Mouse (Mus musculus) embryonic facial prominence, embryonic 14.5 days (tissue): ENCODE data around the gene Stx1b. TPM values are rescaled to one million over a fixed set of nuclear protein-coding genes. Genes with fewer than 3 reads are reported as not detected.
A peak's percentile ranks its signal among the peaks of the same experiment; 100 is the strongest.
"Not testable (repeated sequence)": the region's sequence is repeated elsewhere in the genome, so short reads cannot be mapped to it uniquely, and the experiment has no call there.

Experiments used
- ATAC-seq: fragments of 200-750 bp; cut with Nextera tagmentation; 2 replicates; pipeline ENCODE4 v1.8.0; 2017; ENCODE audit warnings: low read depth, moderate number of reproducible peaks, moderate TSS enrichment
- DNase-seq: peaks from one replicate; pipeline ENCODE4 v3.0.0-alpha.2; 2015; ENCODE audit warnings: low spot score
- H3K27ac ChIP-seq: fragments of 300-500 bp; sonication (generic); replicated peaks from 2 replicates; pipeline ENCODE4 v1.5.1; 2014; ENCODE audit warnings: low read depth, mild to moderate bottlenecking, low read length, moderate library complexity
- H3K27me3 ChIP-seq: fragments of 300-500 bp; sonication (generic); replicated peaks from 2 replicates; pipeline ENCODE4 v1.6.1; 2014; ENCODE audit warnings: low read length; ENCODE audit not compliant: control insufficient read depth, insufficient read depth
- H3K36me3 ChIP-seq: fragments of 300-500 bp; sonication (generic); 2 replicates; pipeline ENCODE4 v1.6.1; 2014; ENCODE audit warnings: low read length, mixed read lengths; ENCODE audit not compliant: control insufficient read depth, insufficient read depth
- H3K4me1 ChIP-seq: fragments of 300-500 bp; sonication (generic); 2 replicates; pipeline ENCODE4 v1.6.1; 2014; ENCODE audit warnings: antibody characterized with exemption, low read length; ENCODE audit not compliant: control insufficient read depth, insufficient read depth
- H3K4me2 ChIP-seq: fragments of 300-500 bp; sonication (generic); 2 replicates; pipeline ENCODE4 v1.6.1; 2014; ENCODE audit warnings: low read depth, mild to moderate bottlenecking, low read length, moderate library complexity, mixed read lengths
- H3K4me3 ChIP-seq: fragments of 300-500 bp; sonication (generic); 2 replicates; pipeline ENCODE4 v1.5.1; 2014; ENCODE audit warnings: low read depth, mild to moderate bottlenecking, low read length
- H3K9ac ChIP-seq: fragments of 300-500 bp; sonication (generic); 2 replicates; pipeline ENCODE4 v1.6.1; 2014; ENCODE audit warnings: low read depth, mild to moderate bottlenecking, low read length, moderate library complexity, mixed read lengths
- H3K9me3 ChIP-seq: fragments of 300-500 bp; sonication (generic); 2 replicates; pipeline ENCODE4 v1.6.1; 2016; ENCODE audit warnings: low read length; ENCODE audit not compliant: control insufficient read depth
- WGBS: fragments of 180-500 bp; shearing (Covaris S2); extraction: QIAGEN DNeasy Blood & Tissue Kit; methylation state at CpG from one replicate; pipeline ENCODE4 v1.1.7; 2014; 5-methylcytosine and 5-hydroxymethylcytosine counted together
- polyA plus RNA-seq: library from polyadenylated mRNA; unstranded; fragments of >200 nt; fragmentation: Nextera tagmentation; extraction: Ambion mirVana; gene quantifications from 2 replicates; pipeline ENCODE4 v1.2.1, GENCODE M21; 2014

Stx1b gene
- polyA plus RNA-seq, 1 experiment from 2014 or later: 3.4 TPM

- DNase-seq, H3K27me3 ChIP-seq, ATAC-seq, H3K9me3 ChIP-seq: not testable (repeated sequence)
- H3K4me2 ChIP-seq: peak overlapping the region; percentile 78
- H3K4me3 ChIP-seq: peak overlapping the region; percentile 90
- H3K36me3 ChIP-seq: peaks cover 30% of the 10 kb centered on the region
- peak overlapping the region; percentile 99 for H3K27ac ChIP-seq
- H3K9ac ChIP-seq: peak overlapping the region; percentile 94
- H3K4me1 ChIP-seq: peaks cover 13% of the 10 kb centered on the region
- 75% methylated on average over 7 of the region's 7 CpGs for WGBS
Measured at GRCm38 (mm10) chr7:127775837-127776236, 48.5 kb downstream of the Stx1b start.

GRCm38 (mm10) chr7:127773664-127774384 lies 50.5 kb downstream of the Stx1b start:
- H3K4me2 ChIP-seq: no peak overlapping the region
- H3K27ac ChIP-seq: no peak overlapping the region
- H3K36me3 ChIP-seq: peaks cover 11% of the 10 kb centered on the region; the same call in 1 of the 2 replicates
- DNase-seq: peak; percentile 77
- H3K9ac ChIP-seq: no peak overlapping the region
- no peaks in the 10 kb centered on the region for H3K9me3 ChIP-seq
- WGBS: 42% methylated on average over 9 of the region's 9 CpGs
- H3K4me1 ChIP-seq: peaks cover 18% of the 10 kb centered on the region
- ATAC-seq: no peak
- no peaks in the 10 kb centered on the region for H3K27me3 ChIP-seq
- no peak overlapping the region for H3K4me3 ChIP-seq

- Histone ChIP-seq H3K27ac (no peak overlapping the region), H3K4me1 (peaks cover 14% of the 10 kb centered on the region; the same call in 1 of the 2 replicates), H3K9ac (no peak overlapping the region), H3K27me3 (no peaks in the 10 kb centered on the region), H3K36me3 (peaks cover 13% of the 10 kb centered on the region), H3K4me3 (no peak overlapping the region), H3K4me2 (no peak overlapping the region), H3K9me3 (no peaks in the 10 kb centered on the region)
- 97% methylated on average over 1 of the region's 1 CpGs for WGBS
- ATAC-seq (no peak), DNase-seq (no peak)
Measured at GRCm38 (mm10) chr7:127772557-127772956, 51.8 kb downstream of the Stx1b start.

- Histone ChIP-seq H3K27ac (no peak overlapping the region), H3K27me3 (no peaks in the 10 kb centered on the region), H3K36me3 (peaks cover 18% of the 10 kb centered on the region), H3K4me2 (no peak overlapping the region), H3K4me3 (no peak overlapping the region), H3K9me3 (no peaks in the 10 kb centered on the region), H3K9ac (no peak overlapping the region), H3K4me1 (peaks cover 14% of the 10 kb centered on the region; the same call in 1 of the 2 replicates)
- ATAC-seq: no peak
- 71% methylated on average over 3 of the region's 3 CpGs for WGBS
- no peak for DNase-seq
Measured at GRCm38 (mm10) chr7:127772080-127772479, 52.3 kb downstream of the Stx1b start.

GRCm38 (mm10) chr7:127771262-127771661 lies 53.1 kb downstream of the Stx1b start:
- Histone ChIP-seq H3K4me1 (peaks cover 14% of the 10 kb centered on the region; the same call in 1 of the 2 replicates), H3K9ac (0 out of 2 replicates have a peak overlapping the region, but pooled peaks have one; percentile 90), H3K27ac (no peak overlapping the region), H3K9me3 (no peaks in the 10 kb centered on the region), H3K27me3 (no peaks in the 10 kb centered on the region), H3K4me3 (peak overlapping the region; percentile 70; the same call in 1 of the 2 replicates), H3K4me2 (peak overlapping the region; percentile 89), H3K36me3 (peaks cover 24% of the 10 kb centered on the region)
- no peak for ATAC-seq
- no peak for DNase-seq
- 77% methylated on average over 5 of the region's 5 CpGs for WGBS

- Histone ChIP-seq H3K36me3 (peaks cover 34% of the 10 kb centered on the region), H3K4me1 (peaks cover 14% of the 10 kb centered on the region; the same call in 1 of the 2 replicates), H3K27me3 (no peaks in the 10 kb centered on the region), H3K27ac (peak overlapping the region; percentile 93), H3K9me3 (no peaks in the 10 kb centered on the region), H3K4me3 (peak overlapping the region; percentile 70), H3K4me2 (peak overlapping the region; percentile 89), H3K9ac (peak overlapping the region; percentile 90)
- DNase-seq: peak; percentile 29
- peak; percentile 7 for ATAC-seq
- WGBS: 3% methylated on average over 24 of the region's 27 CpGs
Measured at GRCm38 (mm10) chr7:127770039-127770905, 54.1 kb downstream of the Stx1b start.

- Histone ChIP-seq H3K4me3 (peak within 1 kb of the TSS; percentile 70), H3K9ac (peak within 1 kb of the TSS; percentile 90), H3K4me1 (peaks cover 14% of the 10 kb centered on the region; the same call in 1 of the 2 replicates), H3K27ac (peak within 1 kb of the TSS; percentile 93), H3K4me2 (peak within 1 kb of the TSS; percentile 89), H3K36me3 (peaks cover 39% of the 10 kb centered on the region), H3K9me3 (no peaks in the 10 kb centered on the region), H3K27me3 (no peaks in the 10 kb centered on the region)
- WGBS: under 1% methylated on average over 18 of the region's 24 CpGs
- peak; percentile 93 for DNase-seq
- ATAC-seq: peak; percentile 77
Measured at GRCm38 (mm10) chr7:127769651-127770038, 54.7 kb downstream of the Stx1b start, which contains the start of gene Orai3. Gene Orai3, plus strand, starts transcription at chr7:127769815.

- Histone ChIP-seq H3K27me3 (no peaks in the 10 kb centered on the region), H3K27ac (peak overlapping the region; percentile 93), H3K4me3 (peak overlapping the region; percentile 70), H3K9me3 (no peaks in the 10 kb centered on the region), H3K4me2 (peak overlapping the region; percentile 89), H3K36me3 (peaks cover 40% of the 10 kb centered on the region), H3K9ac (peak overlapping the region; percentile 90), H3K4me1 (peaks cover 14% of the 10 kb centered on the region; the same call in 1 of the 2 replicates)
- DNase-seq (peak; percentile 99), ATAC-seq (peak; percentile 90)
- WGBS: 1% methylated on average over 16 of the region's 16 CpGs
Measured at GRCm38 (mm10) chr7:127768997-127769593, 55.3 kb downstream of the Stx1b start.
